Mouse (Mus musculus) heart, postnatal 0 days (tissue): ENCODE data around the gene Cx3cr1.

ENCODE experiments used
- CTCF ChIP-seq: IDR thresholded peaks from 2 replicates; pipeline ENCODE4 v1.5.1; 2016; ENCODE audit warnings: antibody characterized with exemption, control low read depth, low read depth
- EP300 ChIP-seq: IDR thresholded peaks from 2 replicates; pipeline ENCODE4 v1.6.1; 2016; ENCODE audit warnings: antibody characterized with exemption, low read depth

DNA sequence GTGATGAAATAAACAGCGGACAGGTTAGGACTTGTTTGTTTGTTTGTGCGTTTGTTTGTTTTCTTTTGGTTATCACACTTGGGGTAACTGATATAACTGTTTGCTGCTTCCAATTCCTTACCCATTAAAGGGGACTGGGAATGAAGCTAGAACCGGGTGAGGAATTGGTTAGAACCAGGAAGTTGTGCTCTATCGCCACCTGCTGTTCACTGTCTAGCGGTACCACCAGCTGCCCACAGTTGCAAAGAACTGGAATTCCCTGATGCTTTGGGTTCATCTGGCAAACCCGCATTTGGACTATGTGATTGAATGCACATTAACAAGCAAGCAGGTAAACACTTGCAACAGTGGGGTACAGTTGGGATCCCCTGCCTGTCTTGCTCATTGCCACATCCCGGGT is 29.0 kb upstream of the Cx3cr1 start:
- TF ChIP-seq CTCF (peak; percentile 78), EP300 (no peak)
